Mouse (Mus musculus) cerebral cortex, adult 2 months (tissue): ENCODE results near the gene Tk1.

ENCODE experiments used
- WGBS: fragments of 180-500 bp; shearing (Covaris S2); methylation state at CpG from one replicate; pipeline ENCODE4 v1.1.7; 2018; 5-methylcytosine and 5-hydroxymethylcytosine counted together

The Tk1 gene

DNA sequence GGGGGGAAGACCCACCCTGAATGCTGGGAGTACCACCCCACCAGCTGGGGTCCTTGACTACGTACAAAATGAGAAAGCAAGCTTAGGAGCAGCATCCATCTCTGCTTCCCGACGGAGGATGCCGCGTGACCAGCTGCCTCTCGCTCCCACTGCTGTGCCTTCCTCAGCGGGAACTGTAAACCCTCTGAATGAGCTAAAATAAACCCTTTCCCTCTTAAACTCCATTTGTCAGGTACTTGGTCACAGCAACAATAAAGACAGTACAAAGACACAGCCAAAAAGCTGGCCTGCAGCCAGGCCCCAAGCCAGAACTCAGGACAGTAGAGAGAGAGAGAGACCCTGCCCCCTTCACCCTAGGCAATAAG is 56.2 kb downstream of the Tk1 start:
- 41% methylated on average over 7 of the region's 7 CpGs for WGBS

DNA sequence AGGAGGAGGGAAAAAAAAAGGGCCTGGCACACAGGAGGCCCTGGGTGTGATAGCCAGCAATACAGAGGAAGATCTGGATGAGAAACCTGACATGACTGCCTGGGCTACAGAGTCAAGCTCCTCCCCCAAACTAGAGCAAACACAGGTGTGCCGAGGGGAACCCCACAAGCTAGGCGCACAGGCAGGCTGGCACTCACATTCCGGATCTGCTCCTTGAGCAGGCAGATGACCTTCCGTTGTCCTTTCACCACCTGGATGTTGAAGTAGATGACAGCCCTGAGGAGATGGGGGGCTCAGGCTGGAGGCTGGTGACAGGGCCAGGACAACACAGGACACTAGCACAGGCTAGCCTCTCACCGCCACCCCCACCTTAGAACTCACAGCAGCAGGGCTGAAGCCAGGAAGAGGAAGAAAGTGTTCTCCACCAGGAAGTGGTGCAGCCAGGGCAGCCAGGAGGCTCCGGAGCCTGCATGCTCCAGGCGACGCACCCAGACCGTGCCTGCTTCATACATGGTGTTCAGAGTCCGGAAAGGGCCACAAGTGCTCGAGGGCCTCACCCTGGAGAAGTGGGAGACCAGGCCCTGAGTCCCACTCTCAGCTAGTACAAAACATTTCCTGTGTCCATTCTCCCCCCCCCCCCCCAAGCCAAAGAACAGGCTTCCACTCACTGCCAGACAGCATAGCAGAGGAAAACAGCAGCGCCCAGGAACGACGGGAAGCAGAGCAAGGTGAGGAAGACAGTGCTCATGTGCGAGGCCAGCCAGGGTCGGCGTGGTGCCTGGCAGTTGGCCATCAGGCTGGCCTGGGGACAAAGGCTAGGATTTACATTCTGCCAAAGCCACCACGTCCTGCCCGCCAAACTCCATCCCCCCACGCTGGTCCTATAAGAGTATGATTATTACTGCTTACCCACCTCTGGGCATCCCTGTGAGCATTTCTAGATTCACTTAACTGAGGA is 56.9 kb downstream of the Tk1 start:
- 58% methylated on average over 20 of the region's 20 CpGs for WGBS

DNA sequence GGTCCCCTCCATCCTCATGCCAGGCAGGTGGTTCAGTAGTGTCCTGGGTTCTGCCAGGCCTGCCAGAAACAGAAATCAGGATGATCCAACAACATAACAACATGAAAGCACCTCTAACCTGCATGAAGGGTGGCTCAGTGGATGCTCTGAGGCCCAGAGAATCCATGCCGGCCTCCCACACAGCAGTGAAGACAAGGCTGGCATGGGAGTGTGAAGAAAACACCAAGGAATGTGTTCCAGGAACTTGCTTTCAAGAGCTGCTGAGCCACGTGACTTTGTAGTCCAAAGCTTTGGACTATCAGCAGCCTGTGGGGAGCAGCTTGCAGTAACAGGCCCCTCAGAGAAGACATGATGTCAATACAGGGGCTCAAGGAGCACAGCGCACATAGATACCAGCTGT is 59.6 kb downstream of the Tk1 start:
- 57% methylated on average over 3 of the region's 3 CpGs for WGBS
